Mouse (Mus musculus) liver, embryonic 11.5 days (tissue): ENCODE data around the gene Cdv3. TPM values are rescaled to one million over a fixed set of nuclear protein-coding genes. Genes with fewer than 3 reads are reported as not detected.
A peak's percentile ranks its signal among the peaks of the same experiment; 100 is the strongest.

ENCODE experiments used
- ATAC-seq: fragments of 200-750 bp; cut with Nextera tagmentation; replicated peaks from 2 replicates; pipeline ENCODE4 v1.8.0; 2017; ENCODE audit warnings: moderate number of reproducible peaks, mild to moderate bottlenecking, moderate TSS enrichment, moderate library complexity; ENCODE audit not compliant: low FRiP score
- DNase-seq: peaks from one replicate; pipeline ENCODE4 v3.0.0-alpha.2; 2017; ENCODE audit warnings: low spot score
- H3K27ac ChIP-seq: fragments of 300-500 bp; sonication (generic); 2 replicates; pipeline ENCODE4 v1.5.1; 2014; ENCODE audit warnings: mild to moderate bottlenecking, low read depth, low read length, control low read depth
- H3K27me3 ChIP-seq: fragments of 300-500 bp; sonication (generic); replicated peaks from 2 replicates; pipeline ENCODE4 v1.6.1; 2014; ENCODE audit warnings: low read length, mixed read lengths; ENCODE audit not compliant: control insufficient read depth, insufficient read depth
- H3K36me3 ChIP-seq: fragments of 300-500 bp; sonication (generic); 2 replicates; pipeline ENCODE4 v1.6.1; 2014; ENCODE audit warnings: mild to moderate bottlenecking, low read length, moderate library complexity, mixed read lengths; ENCODE audit not compliant: control insufficient read depth, insufficient read depth
- H3K4me1 ChIP-seq: fragments of 300-500 bp; sonication (generic); replicated peaks from 2 replicates; pipeline ENCODE4 v1.6.1; 2014; ENCODE audit warnings: low read length, mixed read lengths; ENCODE audit not compliant: control insufficient read depth, insufficient read depth
- H3K4me2 ChIP-seq: fragments of 300-500 bp; sonication (generic); 2 replicates; pipeline ENCODE4 v1.6.1; 2014; ENCODE audit warnings: mild to moderate bottlenecking, control low read depth, moderate library complexity
- H3K4me3 ChIP-seq: fragments of 300-500 bp; sonication (generic); 2 replicates; pipeline ENCODE4 v1.5.1; 2014; ENCODE audit warnings: low read depth, low read length, control low read depth
- H3K9ac ChIP-seq: fragments of 300-500 bp; sonication (generic); 2 replicates; pipeline ENCODE4 v1.6.1; 2014; ENCODE audit warnings: low read depth, low read length, control low read depth
- H3K9me3 ChIP-seq: fragments of 300-500 bp; sonication (generic); 2 replicates; pipeline ENCODE4 v1.6.1; 2016; ENCODE audit warnings: low read length, inconsistent platforms, mixed read lengths; ENCODE audit not compliant: control insufficient read depth
- WGBS: fragments of 180-500 bp; shearing (Covaris S2); extraction: QIAGEN DNeasy Blood & Tissue Kit; methylation state at CpG from one replicate; pipeline ENCODE4 v1.1.7; 2014; 5-methylcytosine and 5-hydroxymethylcytosine counted together
- polyA plus RNA-seq: library from polyadenylated mRNA; unstranded; fragments of >200 nt; fragmentation: Nextera tagmentation; extraction: Ambion mirVana; gene quantifications from 2 replicates; pipeline ENCODE4 v1.2.1, GENCODE M21; 2014

Gene Cdv3
- polyA plus RNA-seq, 1 experiment from 2014 or later = 123 TPM

- Histone ChIP-seq H3K36me3 (peaks cover 60% of the 10 kb centered on the region), H3K4me3 (peak overlapping the region; percentile 14; the same call in 1 of the 2 replicates), H3K27me3 (no peaks in the 10 kb centered on the region), H3K4me1 (peaks cover 15% of the 10 kb centered on the region), H3K9ac (no peak overlapping the region), H3K9me3 (no peaks in the 10 kb centered on the region), H3K4me2 (peak overlapping the region; percentile 49), H3K27ac (peak overlapping the region; percentile 72)
- ATAC-seq = peak; percentile 98
- 55% methylated on average over 9 of the region's 9 CpGs for WGBS
- DNase-seq = no peak
Measured at GRCm38 (mm10) chr9:103326449-103326848, 39.2 kb downstream of the Cdv3 start.

- WGBS = 83% methylated on average over 1 of the region's 2 CpGs
- no peak overlapping the region for H3K27ac ChIP-seq
- no peak for ATAC-seq
Measured at GRCm38 (mm10) chr9:103324678-103325077, 41.0 kb downstream of the Cdv3 start.

GRCm38 (mm10) chr9:103309832-103310231 lies 55.8 kb downstream of the Cdv3 start:
- no peak overlapping the region for H3K4me3 ChIP-seq
- no peaks in the 10 kb centered on the region for H3K9me3 ChIP-seq
- ATAC-seq (no peak), DNase-seq (no peak)
- no peak overlapping the region for H3K4me2 ChIP-seq
- peaks cover 5% of the 10 kb centered on the region; the same call in 1 of the 2 replicates for H3K4me1 ChIP-seq
- peaks cover 42% of the 10 kb centered on the region for H3K36me3 ChIP-seq
- no peak overlapping the region for H3K9ac ChIP-seq
- WGBS = 87% methylated on average over 6 of the region's 6 CpGs
- H3K27me3 ChIP-seq = no peaks in the 10 kb centered on the region
- H3K27ac ChIP-seq = no peak overlapping the region

More at GRCm38 (mm10) chr9:103324678-103325077, 41.0 kb downstream of the Cdv3 start:
- H3K4me3 ChIP-seq = no peak overlapping the region
- no peaks in the 10 kb centered on the region for H3K27me3 ChIP-seq
- H3K36me3 ChIP-seq = peaks cover 70% of the 10 kb centered on the region
- no peak overlapping the region for H3K9ac ChIP-seq
- peaks cover 15% of the 10 kb centered on the region for H3K4me1 ChIP-seq
- H3K9me3 ChIP-seq = no peaks in the 10 kb centered on the region
- no peak overlapping the region for H3K4me2 ChIP-seq
- no peak for DNase-seq

- peaks cover 19% of the 10 kb centered on the region for H3K36me3 ChIP-seq
- no peaks in the 10 kb centered on the region for H3K27me3 ChIP-seq
- no peak for DNase-seq
- H3K9me3 ChIP-seq = no peaks in the 10 kb centered on the region
- peaks cover 7% of the 10 kb centered on the region; the same call in 1 of the 2 replicates for H3K4me1 ChIP-seq
- peak overlapping the region; percentile 85 for H3K27ac ChIP-seq
- ATAC-seq = peak; percentile 71
- under 1% methylated on average over 40 of the region's 40 CpGs for WGBS
- H3K4me3 ChIP-seq = peak overlapping the region; percentile 98
- H3K9ac ChIP-seq = peak overlapping the region; percentile 97
- H3K4me2 ChIP-seq = peak overlapping the region; percentile 81
Measured at GRCm38 (mm10) chr9:103305332-103306041, 60.2 kb downstream of the Cdv3 start.

DNA sequence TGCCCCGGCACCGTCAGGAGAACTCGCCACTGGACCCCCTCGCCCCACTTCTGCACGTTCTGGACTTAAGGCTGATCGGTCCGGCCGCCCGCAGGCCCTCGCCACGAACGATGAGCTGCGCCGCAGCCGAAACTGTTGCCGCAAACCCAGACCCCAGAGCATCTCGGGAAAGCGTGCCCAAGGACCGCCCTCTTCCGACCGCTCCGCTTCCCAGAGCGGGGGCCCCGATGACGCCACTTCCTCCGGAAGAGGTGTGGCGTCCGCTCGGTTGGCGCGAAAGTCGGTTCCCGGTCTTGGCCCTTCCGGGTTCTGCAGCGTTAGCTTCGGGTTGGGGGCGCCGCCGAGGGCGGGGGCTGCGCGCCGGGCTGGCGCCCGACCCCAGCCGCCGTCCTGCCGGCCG lies 60.7 kb downstream of the Cdv3 start, which contains the start of the genes 1300017J02Rik and Topbp1:
1300017J02Rik (minus strand) TSS at position 156 of the 400 bp plus-strand sequence.
Topbp1 (plus strand) TSS at position 289 of the 400 bp plus-strand sequence.
- H3K36me3 ChIP-seq = peaks cover 16% of the 10 kb centered on the region
- H3K9ac ChIP-seq = peak within 1 kb of the TSS; percentile 97
- H3K9me3 ChIP-seq = no peaks in the 10 kb centered on the region
- peak within 1 kb of the TSS; percentile 85 for H3K27ac ChIP-seq
- peak; percentile 91 for ATAC-seq
- peak; percentile 94 for DNase-seq
- peak within 1 kb of the TSS; percentile 81 for H3K4me2 ChIP-seq
- peak within 1 kb of the TSS; percentile 98 for H3K4me3 ChIP-seq
- no peaks in the 10 kb centered on the region for H3K27me3 ChIP-seq
- WGBS = under 1% methylated on average over 49 of the region's 49 CpGs
- peaks cover 7% of the 10 kb centered on the region; the same call in 1 of the 2 replicates for H3K4me1 ChIP-seq

Other genes with a start within 250 kb of the Cdv3 start
- 49.7 and 50.4 TPM in 2 replicates for gene Srprb, start 163.7 kb downstream of the Cdv3 start, polyA plus RNA-seq
- not detected in 2 replicates for gene Gm20425, start 135.5 kb downstream of the Cdv3 start, polyA plus RNA-seq
- gene Trf, start 135.4 kb downstream of the Cdv3 start, polyA plus RNA-seq = 2,446 and 2,726 TPM in 2 replicates
- 15.4 and 16.6 TPM in 2 replicates for gene 1300017J02Rik, start 60.8 kb downstream of the Cdv3 start, polyA plus RNA-seq
- gene Topbp1, start 60.6 kb downstream of the Cdv3 start, polyA plus RNA-seq = 99.4 and 101 TPM in 2 replicates
- 0.42 and 0.55 TPM in 2 replicates for gene Bfsp2, start 114.6 kb upstream of the Cdv3 start, polyA plus RNA-seq